Mouse (Mus musculus): Measurements from ENCODE around the gene Gbp10. TPM values are rescaled to one million over a fixed set of nuclear protein-coding genes. Genes with fewer than 3 reads are reported as not detected.

The Gbp10 gene
- total RNA-seq, 2 experiments from 2014 or later, result not detected

- TF ChIP-seq CTCF (IDR thresholded peaks at IDR 0.05), result no peak
- H3K27ac ChIP-seq, result no peak overlapping the region
- no peak overlapping the region for H3K4me3 ChIP-seq
- DNase-seq (ENCODE audit: extremely low spot score in 1 of 2, low spot score in 2 of 2), result no peak
- intact Hi-C loops (cut with DNase I), result no loop called here
These were observed 57.9 kb downstream of the Gbp10 start for GRCm38 (mm10) chr5:105181446-105181845.

Other genes starting within 250 kb of the Gbp10 start
- gene Gbp9, start 100.0 kb downstream of the Gbp10 start, total RNA-seq (2021), result 1 to 10 TPM; 3.0 to 3.4 TPM
- gene Gbp8, start 100.0 kb downstream of the Gbp10 start, total RNA-seq (2021), result not detected
- 1 to 10 TPM; 1.1 to 2.3 TPM for gene Gbp4, start 99.9 kb downstream of the Gbp10 start, total RNA-seq (2021)
- not detected for gene Gm43302, start 54.2 kb upstream of the Gbp10 start, total RNA-seq (2021)
- under 1 TPM; 0.84 to 0.95 TPM for gene Gbp6, start 54.2 kb upstream of the Gbp10 start, total RNA-seq (2021)
- 10 to 100 TPM; 90.1 to 90.6 TPM for gene Lrrc8b, start 176.2 kb upstream of the Gbp10 start, total RNA-seq (2021)

All from left cerebral cortex, adult 2 months (tissue).